Mouse (Mus musculus) WW6 (cell line): ENCODE measurements around the gene Hacd3.
"Not testable (repeated sequence)": the region's sequence is repeated elsewhere in the genome, so short reads cannot be mapped to it uniquely, and the experiment has no call there.

ENCODE experiments used
- DNase-seq: peaks from one replicate; pipeline ENCODE4 v3.0.0-alpha.2; 2013; ENCODE audit warnings: low read depth, low spot score

The Hacd3 gene

DNA sequence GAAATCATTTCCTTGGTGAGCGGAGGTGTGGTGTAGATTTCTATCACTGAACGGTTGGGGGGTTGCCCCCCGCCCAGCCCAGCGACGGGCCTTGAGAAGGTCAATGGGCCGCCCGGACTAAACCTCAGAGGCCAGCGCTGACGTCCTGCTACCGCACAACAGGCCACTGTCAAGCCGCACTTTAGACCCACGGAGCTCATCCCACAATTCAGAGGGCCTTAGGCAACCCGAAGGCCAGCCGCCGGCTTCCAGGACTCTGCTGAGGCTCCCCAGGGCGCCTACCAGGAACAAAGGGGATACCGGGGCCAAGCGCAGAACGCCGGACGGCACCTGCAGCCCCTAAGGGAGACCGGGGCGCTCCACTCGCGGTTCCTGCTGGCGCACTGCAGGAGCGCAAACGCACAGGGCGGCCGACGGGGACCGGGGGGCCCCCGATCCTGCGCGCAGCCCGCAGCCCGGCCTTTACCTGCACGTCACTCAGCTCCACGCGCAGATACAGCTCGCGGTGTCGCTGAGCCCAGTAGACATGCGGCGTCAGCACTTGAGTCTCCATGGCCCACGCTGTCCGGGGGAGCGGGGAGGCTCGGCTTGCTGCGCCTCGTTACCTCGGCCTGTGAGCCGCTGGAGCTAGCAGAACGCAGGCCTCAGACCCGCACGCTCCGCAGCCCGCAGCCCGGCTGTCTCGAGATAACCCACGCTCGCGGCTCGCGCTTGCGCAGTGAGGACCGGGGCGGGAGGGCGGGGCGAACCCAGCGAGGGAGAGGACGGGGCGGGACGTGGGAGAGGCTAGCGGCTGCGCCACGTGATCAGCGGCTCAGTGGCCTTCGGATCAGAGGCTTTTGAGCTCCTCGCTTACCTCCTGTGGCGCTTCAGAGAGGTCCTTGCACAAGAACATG, at the start of gene Hacd3:
TSS of gene Hacd3 (minus strand) at position 703 of the 896 bp plus-strand sequence.
- DNase-seq = peak; percentile 73

DNA sequence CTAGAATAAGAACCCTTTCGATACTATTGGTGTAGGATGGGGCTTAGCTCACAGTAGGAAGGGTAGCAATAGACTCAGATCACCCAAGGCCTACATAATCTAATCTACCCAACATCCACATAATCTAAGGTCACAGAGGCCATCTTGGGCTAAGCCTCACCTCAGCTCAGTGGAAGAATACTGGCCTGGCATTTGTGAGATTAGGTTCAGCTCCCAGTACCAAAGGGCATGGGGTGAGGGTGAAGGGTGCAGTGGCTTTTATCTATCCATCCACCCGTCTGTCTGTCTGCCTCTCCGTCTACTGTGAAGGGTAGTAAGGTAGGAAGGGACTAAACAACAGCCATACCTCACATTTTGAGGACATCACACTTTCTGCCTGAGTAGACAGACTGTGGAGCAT, 49.1 kb upstream of the Hacd3 start:
- DNase-seq = no peak

DNA sequence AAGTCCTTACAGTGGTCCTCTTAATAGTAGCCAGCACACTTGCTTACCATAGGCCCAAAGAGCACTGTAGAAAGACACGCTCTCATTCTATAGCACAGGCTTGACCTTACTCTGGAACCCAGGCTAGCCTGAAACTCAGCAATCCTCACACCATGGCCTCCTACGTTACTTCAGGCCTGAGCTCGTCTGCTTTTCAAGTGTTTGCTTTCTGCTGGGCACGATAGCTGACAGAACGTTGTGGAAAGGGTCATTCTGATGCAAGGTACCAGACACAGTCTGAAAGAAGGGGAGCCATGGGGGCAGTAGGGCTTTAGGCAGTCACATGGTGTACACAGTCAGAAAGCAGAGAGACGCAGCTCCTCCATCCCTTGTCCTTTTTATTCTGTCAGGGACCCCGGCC, 42.8 kb upstream of the Hacd3 start:
- no peak for DNase-seq

DNA sequence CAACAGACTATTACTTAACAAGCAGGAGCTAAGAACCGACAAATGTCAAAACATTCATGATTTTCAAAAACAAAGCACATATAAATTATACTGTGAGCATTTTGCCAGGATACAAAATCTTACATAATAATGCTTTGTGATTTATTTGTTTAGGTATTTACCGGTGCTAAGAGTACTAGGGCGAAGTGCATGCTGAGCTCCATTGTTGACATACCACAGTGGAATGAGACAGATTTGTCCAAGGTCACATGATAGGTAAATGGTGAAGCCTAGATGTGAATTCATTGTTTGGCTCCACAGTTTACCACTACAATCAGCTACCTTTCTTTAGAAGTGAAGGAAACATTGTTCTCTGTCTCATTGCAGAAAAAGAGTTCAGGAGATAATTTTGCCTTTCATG, 29.5 kb upstream of the Hacd3 start:
- DNase-seq = no peak

DNA sequence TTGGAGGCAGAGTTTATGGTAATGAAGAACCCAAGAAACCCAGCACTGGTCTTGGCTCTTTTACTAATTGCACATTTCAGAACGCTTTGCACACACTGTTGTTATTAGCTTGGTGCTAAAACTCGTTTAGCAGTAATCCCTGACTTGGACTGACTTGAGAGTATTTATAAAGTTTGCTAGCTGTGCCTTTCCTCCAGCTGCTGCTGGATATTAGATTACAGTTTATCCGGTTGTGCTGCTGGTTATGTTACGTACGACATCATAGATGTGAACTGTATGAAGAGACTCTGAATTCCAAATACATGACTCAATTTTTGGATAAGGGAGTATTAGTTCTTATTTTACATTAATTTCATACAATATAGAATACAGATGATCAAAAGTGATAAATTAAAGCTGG, 27.9 kb upstream of the Hacd3 start:
- DNase-seq = no peak

DNA sequence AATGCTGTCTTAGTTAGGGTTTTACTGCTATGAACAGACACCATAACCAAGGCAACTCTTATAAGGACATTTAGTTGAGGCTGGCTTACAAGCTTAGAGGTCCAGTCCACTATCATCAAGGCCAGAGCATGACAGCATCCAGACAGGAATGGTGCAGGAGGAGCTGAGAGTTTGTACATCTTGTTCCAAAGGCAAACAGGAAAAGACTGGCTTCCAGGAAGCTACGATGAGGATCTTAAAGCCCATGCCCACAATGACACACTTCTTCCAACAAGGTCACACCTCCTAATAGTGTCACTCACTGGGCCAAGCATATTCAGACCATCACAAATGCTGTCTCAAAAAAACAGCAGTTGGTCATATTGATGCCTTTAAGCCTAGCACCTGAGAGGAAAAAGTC, 25.5 kb upstream of the Hacd3 start:
- no peak for DNase-seq

DNA sequence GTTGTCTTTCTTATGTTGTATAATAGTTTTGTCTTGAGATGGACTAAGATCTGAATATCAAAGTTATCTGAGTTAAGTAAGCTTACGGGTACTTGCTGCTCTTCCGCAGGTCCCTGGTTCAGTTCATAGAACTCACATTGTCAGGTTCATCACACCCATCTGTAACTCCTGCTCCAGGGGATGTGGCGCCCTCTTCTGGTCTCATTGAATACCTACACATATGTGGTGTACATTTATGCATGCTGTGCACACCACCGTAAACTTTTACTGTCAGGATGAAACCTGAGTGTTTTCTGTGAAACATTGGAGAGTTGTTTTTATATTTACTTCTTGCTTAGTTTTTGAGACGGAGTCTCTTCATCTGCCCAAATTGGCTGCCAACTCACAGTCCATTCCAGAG, 19.9 kb upstream of the Hacd3 start:
- no peak for DNase-seq

DNA sequence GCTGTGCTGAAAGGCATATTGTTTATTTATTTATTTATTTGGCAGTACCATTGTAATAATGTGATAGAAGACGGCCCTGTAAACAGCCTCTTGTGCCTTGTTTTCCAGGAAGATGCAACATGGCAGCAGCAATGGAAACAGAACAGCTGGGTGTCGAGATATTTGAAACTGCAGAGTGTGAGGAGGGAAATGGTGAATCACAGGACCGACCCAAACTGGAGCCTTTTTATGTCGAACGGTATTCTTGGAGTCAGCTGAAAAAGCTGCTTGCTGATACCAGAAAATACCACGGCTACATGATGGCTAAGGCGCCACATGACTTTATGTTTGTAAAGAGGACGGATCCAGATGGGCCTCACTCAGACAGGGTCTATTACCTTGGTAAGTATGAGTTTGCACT, 15.4 kb upstream of the Hacd3 start:
- DNase-seq = no peak

DNA sequence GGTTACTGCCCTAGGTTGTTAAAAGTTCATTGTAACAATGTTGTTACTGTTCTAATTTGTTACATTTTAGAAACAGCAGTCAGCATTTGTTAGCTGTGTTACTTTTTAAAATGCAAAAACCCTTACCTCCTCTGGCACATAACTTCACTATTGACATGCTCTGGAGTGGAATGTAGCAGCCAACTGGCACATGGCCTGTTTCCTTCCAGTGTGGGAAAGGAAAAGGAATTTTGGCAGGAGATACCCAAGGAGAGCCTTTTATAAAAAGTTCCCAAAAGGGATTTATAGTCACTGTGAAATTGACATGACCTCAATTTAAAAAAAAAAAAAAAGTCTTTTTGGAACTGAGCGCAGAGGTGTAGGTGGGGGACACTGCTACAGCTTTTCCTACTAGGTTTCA, 15.0 kb upstream of the Hacd3 start:
- no peak for DNase-seq

DNA sequence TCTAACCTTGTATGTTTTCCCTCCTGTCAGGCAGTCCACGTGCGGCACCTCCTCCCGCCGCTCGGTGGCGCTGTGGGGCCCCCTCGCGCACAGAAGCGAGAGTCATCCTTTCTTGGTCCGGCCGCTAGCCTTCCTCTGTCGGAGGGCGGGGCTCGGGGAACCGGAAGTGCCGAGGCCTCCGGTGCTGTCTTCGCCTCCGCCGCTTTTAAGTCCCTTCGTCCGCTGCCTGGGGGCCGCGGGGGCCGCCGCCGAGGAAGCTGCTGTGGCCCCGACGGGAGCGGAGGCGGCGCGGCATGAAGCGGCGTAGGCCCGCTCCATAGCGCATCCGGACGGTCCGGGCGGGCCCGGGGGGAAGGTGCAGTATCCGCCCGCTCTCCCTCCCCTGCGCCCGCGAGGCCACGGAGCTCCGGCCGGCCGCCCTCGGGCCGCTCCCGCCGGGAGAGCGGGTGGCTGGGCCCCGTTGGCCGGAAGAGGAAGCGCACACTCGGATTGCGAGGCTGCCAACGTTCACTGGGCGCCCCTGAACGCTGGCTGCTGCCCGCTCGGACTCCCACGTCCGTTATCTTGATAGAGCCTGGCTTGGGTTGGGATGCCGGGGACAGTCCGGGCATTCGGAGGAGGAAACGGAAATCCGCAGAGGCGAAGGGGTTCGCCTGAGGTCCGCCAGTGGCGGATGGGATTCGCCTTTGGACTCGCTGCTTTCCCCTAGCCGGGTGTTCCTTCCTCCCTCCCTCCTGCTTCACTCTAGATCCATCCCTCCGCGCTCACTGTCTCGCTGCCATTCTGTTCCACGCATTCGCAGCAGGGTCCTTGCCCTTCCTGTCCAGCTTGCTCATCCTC, 11.0 kb upstream of the Hacd3 start, which contains the start of gene Dpp8:
TSS of gene Dpp8 (plus strand) at position 146 of the 840 bp plus-strand sequence.
- peak; percentile 89 for DNase-seq

DNA sequence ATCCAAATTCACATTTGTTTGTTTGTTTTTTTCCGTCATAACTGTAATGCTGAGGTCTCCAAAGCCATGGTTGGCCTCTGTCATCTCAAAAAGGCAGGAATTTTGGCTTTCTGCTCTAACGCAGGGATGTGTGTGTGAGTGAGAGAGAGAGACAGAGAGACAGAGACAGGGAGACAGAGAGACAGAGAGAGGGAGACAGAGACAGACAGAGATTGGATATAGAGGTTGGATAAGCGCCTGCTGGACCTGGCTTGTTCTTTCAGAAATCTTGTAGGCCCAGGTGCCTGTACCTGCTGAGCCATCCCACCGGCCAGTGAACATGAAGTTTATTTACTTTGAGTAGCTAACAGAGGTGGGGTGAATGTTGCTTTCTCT, 10.4 kb upstream of the Hacd3 start:
- no peak for DNase-seq

DNA sequence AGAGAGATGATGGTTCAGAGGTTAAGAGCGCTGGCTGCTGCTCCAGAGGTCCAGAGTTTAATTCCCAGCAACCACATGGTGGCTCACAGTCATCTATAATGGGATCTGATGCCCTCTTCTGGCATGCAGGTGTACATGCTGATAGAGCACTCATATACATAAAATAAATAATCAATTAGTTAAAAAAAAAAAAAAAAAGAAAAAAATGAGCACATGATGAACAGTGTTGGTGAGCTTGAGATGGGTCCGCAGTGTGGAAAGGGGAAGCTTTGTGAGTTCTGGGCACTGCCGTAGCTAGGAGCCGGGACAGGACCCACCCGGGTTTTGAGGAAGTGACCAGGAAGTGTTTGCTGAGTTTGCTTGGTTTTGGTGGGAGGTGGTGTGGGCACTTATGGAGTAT, 9.9 kb upstream of the Hacd3 start:
- DNase-seq = not testable (repeated sequence)

DNA sequence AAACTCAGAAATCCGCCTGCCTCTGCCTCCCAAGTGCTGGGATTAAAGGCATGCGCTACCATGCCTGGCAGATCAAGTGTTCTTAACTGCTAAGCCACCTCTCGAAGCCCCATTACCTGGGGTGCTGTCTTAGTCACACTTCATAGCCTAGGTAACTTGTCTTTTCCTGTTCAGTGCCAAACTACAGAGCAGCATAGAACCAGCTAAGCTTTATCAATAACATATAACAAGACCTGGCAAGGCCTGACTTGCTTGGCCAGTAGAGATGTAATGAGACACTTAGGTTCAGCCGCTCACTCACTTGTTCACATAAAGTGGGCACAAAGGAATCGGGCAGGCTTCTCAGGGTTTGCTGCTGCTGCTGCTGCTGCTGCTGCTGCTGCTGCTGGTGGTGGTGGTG, 6.8 kb upstream of the Hacd3 start:
- no peak for DNase-seq

DNA sequence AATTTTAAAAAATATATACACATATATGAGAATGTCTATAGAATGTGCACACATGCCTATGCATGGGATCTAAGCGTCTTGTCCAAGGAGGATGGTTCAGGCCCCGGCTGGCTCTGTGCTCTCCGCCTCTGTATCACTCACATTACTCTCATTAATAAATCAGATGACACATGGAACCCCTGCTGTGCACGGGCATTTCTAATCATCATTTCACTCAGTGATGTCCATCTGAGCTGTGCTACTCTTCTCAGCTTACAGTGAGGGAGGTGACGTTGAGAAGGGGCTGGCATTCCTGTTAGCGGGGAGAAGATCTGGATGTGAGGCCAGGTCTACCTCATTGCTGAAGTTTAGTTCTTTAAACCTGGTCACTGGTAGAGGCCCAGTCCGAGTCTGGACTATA, 5.7 kb upstream of the Hacd3 start:
- DNase-seq = no peak

DNA sequence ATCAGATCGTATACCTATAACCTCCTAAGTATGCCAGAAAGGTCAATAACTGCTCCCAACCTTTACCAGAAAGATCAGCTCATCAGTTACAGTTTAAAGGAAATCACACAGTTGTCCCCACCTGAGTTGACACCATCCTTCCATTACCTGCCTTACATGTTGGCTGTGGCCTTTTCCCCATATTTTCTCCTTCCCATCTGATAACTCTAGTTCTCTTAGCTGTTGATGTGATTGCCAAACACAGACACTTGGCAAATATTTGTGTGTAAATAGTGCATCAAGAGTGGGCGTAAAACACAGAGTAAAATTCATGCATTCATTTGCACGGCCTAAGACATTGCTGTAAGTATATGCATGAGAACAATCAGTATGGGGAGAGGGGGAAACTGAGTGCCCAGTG, 2.0 kb upstream of the Hacd3 start:
- DNase-seq = no peak

DNA sequence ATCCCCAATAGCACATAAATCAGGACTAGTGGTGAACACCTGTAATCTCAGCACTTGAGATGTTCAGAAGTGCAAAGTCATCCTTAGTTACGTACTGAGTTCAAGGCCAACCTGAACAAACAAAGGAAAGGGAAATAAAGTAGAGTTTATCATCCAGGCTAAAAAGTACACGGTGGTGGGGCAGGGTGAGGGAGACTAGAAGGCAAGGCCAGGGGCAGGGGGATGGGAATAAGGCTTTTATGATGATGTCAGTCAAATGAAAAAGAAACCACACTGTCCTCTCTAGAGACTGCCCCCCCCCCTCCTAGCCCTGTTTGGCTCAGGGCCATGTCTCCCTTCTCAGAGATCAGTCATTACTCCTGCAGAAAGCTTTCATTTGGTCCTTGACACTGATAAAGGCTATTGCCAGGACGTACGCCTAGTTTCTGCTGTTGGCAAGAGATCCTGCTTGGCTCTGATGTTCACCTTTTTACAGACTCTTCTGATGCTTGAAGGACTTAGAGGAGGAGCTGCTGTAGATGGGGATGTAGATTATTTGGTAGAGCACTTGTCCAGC, 1.2 kb upstream of the Hacd3 start:
- DNase-seq = no peak

DNA sequence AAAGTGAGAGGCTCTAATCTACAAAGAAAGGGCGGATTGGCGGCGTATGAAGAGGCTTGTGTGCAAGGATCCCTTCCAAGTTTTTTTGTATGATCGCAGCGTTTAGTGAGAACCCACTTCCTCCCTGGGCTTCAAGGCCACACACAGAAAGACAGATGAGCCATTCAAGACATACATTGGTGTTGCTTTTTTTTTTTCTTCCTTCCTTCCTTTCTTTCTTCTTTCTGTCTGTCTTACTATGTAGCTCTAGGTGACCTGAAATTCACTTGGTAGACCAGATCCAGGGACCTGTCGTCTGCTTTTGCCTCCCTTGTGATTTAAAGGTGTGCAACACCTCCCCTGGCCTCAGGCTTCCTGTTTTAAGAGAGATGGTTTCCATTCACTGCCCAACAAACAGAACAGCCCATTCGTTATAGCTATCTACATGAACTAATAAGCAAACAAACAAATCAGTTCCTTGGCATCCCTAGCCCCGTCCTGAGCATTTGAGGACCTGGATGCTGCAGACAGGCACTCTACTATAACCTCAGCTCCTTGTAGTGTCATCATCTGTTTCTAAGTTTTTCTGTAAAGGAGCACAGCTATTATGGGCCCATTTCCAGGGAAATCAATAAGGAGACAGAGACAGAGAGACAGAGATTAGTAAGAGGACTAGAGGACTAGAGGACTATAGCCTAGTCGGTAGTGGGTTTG, 540 bp upstream of the Hacd3 start:
- DNase-seq = no peak

DNA sequence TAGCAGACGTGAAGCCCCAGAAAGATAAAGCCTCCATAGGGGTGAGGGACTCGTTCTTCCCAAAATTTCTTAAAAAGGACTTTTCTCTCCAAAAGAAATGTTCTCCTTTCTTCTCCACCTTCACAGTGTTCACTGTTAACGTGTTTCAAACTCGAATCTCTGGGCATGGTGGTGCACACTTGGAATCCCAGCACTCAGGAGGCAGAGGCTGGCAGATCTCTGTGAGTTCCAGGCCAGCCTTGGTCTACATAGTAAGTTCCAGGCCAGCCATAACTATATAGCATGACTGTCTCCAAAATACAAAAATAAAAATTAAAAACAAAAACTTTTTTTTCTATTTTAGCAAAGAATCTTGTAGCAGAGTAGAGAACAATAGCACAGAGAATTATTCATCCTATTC, 1.4 kb downstream of the Hacd3 start:
- no peak for DNase-seq

DNA sequence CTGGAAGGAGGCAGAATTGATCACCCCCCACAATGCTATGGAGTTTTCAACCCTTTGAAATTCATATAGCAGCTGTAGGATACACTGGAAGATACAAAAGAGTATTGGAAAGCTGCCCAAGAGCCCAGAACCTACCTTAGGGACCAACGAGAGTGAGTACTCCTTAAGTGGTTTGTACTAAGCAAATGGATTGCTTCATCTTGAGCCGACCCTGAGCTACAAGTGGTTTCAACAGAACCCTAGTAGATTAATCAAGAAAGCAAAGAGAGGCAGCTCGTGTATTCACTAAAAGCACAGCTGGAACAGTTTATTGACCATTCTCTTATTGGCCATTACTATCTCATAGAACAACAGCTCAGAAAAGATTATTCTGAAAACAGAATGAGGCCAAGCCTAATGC, 2.3 kb downstream of the Hacd3 start:
- no peak for DNase-seq

DNA sequence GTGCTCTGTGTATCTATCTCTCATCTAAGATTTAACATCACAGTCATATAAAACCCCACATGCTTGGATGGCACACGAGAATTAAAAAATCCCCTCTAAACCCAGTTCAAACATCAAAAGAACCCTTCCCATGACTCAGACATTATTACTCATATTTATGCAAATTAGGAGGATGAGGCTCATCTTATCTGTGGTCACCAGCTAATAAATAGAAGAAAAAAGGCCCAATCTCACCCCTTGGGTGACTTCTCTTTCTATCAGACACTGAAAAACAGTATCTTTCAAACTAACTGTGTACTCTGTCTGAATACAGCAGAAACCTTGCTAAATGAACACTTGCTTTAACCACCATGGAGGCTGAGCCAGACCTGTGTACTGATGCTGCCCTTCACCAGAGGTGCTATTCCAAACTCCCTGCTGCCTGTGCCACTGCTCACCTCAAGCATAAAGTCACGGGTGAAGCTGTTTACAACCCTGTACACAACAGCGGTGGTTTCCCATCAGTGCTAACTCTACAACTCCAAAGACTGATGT, 2.8 kb downstream of the Hacd3 start:
- no peak for DNase-seq

DNA sequence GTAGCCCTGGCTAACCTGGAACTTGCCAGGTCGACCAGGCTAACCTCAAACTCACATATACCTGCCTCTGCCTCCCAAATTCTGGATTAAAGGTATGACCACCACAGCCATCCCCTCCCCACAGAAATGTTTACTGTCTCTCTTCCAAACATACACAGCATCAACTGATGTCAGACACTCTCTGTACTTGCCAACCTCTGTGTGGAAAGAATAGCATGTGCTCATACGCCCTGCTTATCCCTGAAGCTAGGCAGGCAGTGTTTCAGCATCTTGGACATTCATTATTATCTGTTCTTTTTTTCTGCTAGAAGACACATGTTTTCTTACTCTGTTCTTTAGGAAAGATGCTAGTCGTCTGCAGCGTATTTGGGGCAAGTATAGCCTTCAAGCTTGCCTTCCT, 3.6 kb downstream of the Hacd3 start:
- DNase-seq = no peak
